Mouse (Mus musculus): ENCODE data around the gene Cd47.

DNA sequence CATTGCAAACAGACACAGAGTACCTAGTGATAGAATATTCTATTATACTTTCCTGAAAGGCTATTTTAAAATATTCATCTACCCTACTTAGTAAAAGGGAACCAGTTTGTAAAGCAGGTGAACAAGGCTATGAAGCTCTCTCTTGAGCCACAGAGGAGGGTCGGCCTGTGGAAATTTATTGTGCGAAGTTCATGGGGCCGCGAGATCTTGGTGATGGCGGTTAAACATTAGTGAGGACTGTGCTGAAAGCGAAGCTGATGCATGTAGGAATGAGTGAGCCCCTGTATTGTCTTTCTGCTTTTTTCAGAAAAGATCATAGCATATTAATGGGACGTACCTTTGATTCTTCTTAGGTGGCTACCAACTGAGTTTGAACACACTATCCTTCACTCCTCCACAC, 147.3 kb downstream of the Cd47 start:
- TF ChIP-seq POLR2A (IDR thresholded peaks at IDR 0.05; ENCODE audit: low read depth, low read length) (no peak), CTCF (IDR thresholded peaks at IDR 0.05; ENCODE audit: extremely low read depth, insufficient read depth, insufficient read length, insufficient replicate concordance) (no peak)
